Mouse (Mus musculus) megakaryocyte, embryonic 14.5 days (primary cell): Measurements from ENCODE around the gene Hdac5.

Experiments
- FLI1 ChIP-seq: IDR thresholded peaks from 2 replicates; pipeline ENCODE4 v1.6.1; 2012; ENCODE audit warnings: low read length, inconsistent platforms, mixed read lengths
- GATA1 ChIP-seq: IDR thresholded peaks from 3 replicates; pipeline ENCODE4 v1.6.1; 2012; ENCODE audit warnings: mixed read lengths, low read length, inconsistent platforms, borderline replicate concordance

GRCm38 (mm10) chr11:102216886-102217240 is 13.1 kb downstream of the Hdac5 start:
- no peak for TF ChIP-seq FLI1
- TF ChIP-seq GATA1: no peak
